ENCODE assay signal across 19 mouse cellular contexts in genomic region chr13:95942587-95942986, GRCm38 (mm10). TPM values are rescaled to one million over a fixed set of nuclear protein-coding genes. Genes with fewer than 3 reads are reported as not detected.
DNase-seq lines count a peak whose midpoint lies in the region; ATAC-seq lines count a peak whose summit lies in the region.
"Had no signal": no experiment of that assay in that cellular context is flagged by ENCODE, and none has a peak within 500 bp of the region (broad histone marks: within the 10 kb centered on the region; RNA-seq: fewer than 3 reads in every experiment).

No protein-coding gene starts in this region.

- no peaks in the 10 kb centered on the region for H3K4me1 ChIP-seq in midbrain, embryonic 14.5 days (ENCODE audit: control insufficient read depth, insufficient read depth, low read length)
- 0 out of 2 replicates have a peak, but pooled peaks cover 3% of the 10 kb centered on the region for H3K4me1 ChIP-seq in midbrain, embryonic 16.5 days (ENCODE audit: control insufficient read depth, insufficient read depth, low read length)
- H3K4me1 ChIP-seq in kidney, embryonic 16.5 days (ENCODE audit: insufficient read depth, low read length), result no peaks in the 10 kb centered on the region
- H3K4me1 ChIP-seq: heart, embryonic 13.5 days had no signal

- peak; percentile 11 for DNase-seq in midbrain, embryonic 14.5 days
- peak; percentile 67 for DNase-seq in 416B (ENCODE audit: low read depth)
- DNase-seq in T-cell, adult 2 months (ENCODE audit: low spot score), result peak; percentile 36
- peak; percentile 48 to 54 for DNase-seq in layer of hippocampus, postnatal 36 days
- DNase-seq in kidney, adult 18-20 months, result no peak
- DNase-seq: cerebellum, postnatal 14 days; heart, postnatal 4 days; left cerebral cortex, postnatal 4 days; lung, adult 18-20 months; retina, postnatal 1 day had no signal

- no peaks in the 10 kb centered on the region for H3K9me3 ChIP-seq in midbrain, embryonic 14.5 days (ENCODE audit: control insufficient read depth, low read length)
- H3K9me3 ChIP-seq in midbrain, embryonic 16.5 days (replicated peaks; ENCODE audit: control insufficient read depth, low read length, poor library complexity, severe bottlenecking), result no peaks in the 10 kb centered on the region
- no peaks in the 10 kb centered on the region for H3K9me3 ChIP-seq in kidney, embryonic 16.5 days (ENCODE audit: low read length)
- H3K9me3 ChIP-seq: G1E; heart, embryonic 13.5 days; midbrain, embryonic 12.5 days had no signal

- no peaks in the 10 kb centered on the region for H3K36me3 ChIP-seq in midbrain, embryonic 14.5 days (ENCODE audit: control insufficient read depth, insufficient read depth, low read length)
- no peaks in the 10 kb centered on the region for H3K36me3 ChIP-seq in midbrain, embryonic 16.5 days (ENCODE audit: control insufficient read depth, insufficient read depth, low read length)
- no peaks in the 10 kb centered on the region for H3K36me3 ChIP-seq in kidney, embryonic 16.5 days (ENCODE audit: insufficient read depth, low read length)
- H3K36me3 ChIP-seq: G1E; heart, embryonic 13.5 days; midbrain, embryonic 12.5 days had no signal

- no peak overlapping the region for H3K4me3 ChIP-seq in midbrain, embryonic 14.5 days (replicated peaks; ENCODE audit: low read depth, low read length)
- no peak overlapping the region for H3K4me3 ChIP-seq in midbrain, embryonic 16.5 days (ENCODE audit: low read depth, low read length)
- H3K4me3 ChIP-seq in kidney, embryonic 16.5 days (ENCODE audit: low read length), result no peak overlapping the region
- H3K4me3 ChIP-seq: heart, embryonic 13.5 days; midbrain, embryonic 12.5 days had no signal

- no peak for ATAC-seq in midbrain, embryonic 14.5 days (ENCODE audit: low FRiP score, low TSS enrichment)
- no peak for ATAC-seq in midbrain, embryonic 16.5 days
- no peak for ATAC-seq in kidney, embryonic 16.5 days (ENCODE audit: low FRiP score, low TSS enrichment)
- ATAC-seq: CD4-positive, CD25-positive, alpha-beta regulatory T cell, adult 4 months; forebrain, embryonic 14.5 days; inflammation-experienced regulatory T-cells, adult 6 months had no signal

- 36% methylated on average over 2 of the region's 2 CpGs for WGBS in midbrain, embryonic 14.5 days
- WGBS in midbrain, embryonic 16.5 days, result 32% methylated on average over 2 of the region's 2 CpGs
- WGBS in kidney, embryonic 16.5 days, result 78% methylated on average over 2 of the region's 2 CpGs

- no peak overlapping the region for H3K9ac ChIP-seq in midbrain, embryonic 14.5 days (replicated peaks; ENCODE audit: low read length)
- H3K9ac ChIP-seq in midbrain, embryonic 16.5 days (ENCODE audit: low read depth, low read length), result no peak overlapping the region
- H3K9ac ChIP-seq in kidney, embryonic 16.5 days (replicated peaks; ENCODE audit: low read length), result no peak overlapping the region
- H3K9ac ChIP-seq: heart, embryonic 13.5 days; midbrain, embryonic 12.5 days had no signal

- H3K27me3 ChIP-seq in midbrain, embryonic 14.5 days (ENCODE audit: control insufficient read depth, insufficient read depth, low read length), result no peaks in the 10 kb centered on the region
- H3K27me3 ChIP-seq in midbrain, embryonic 16.5 days (ENCODE audit: control insufficient read depth, insufficient read depth, low read depth, low read length), result no peaks in the 10 kb centered on the region
- H3K27me3 ChIP-seq in kidney, embryonic 16.5 days (ENCODE audit: insufficient read depth, low read length), result no peaks in the 10 kb centered on the region
- H3K27me3 ChIP-seq: heart, embryonic 13.5 days; midbrain, embryonic 12.5 days had no signal

- H3K27ac ChIP-seq in midbrain, embryonic 14.5 days (replicated peaks; ENCODE audit: low read depth, low read length), result no peak overlapping the region
- H3K27ac ChIP-seq in midbrain, embryonic 16.5 days (ENCODE audit: low read length), result no peak overlapping the region
- H3K27ac ChIP-seq in kidney, embryonic 16.5 days (ENCODE audit: low read length), result no peak overlapping the region
- H3K27ac ChIP-seq: heart, embryonic 13.5 days; kidney, postnatal 0 days; midbrain, embryonic 12.5 days had no signal

- no peak overlapping the region for H3K4me2 ChIP-seq in midbrain, embryonic 14.5 days (ENCODE audit: low read length)
- no peak overlapping the region for H3K4me2 ChIP-seq in midbrain, embryonic 16.5 days (ENCODE audit: low read length)
- H3K4me2 ChIP-seq in kidney, embryonic 16.5 days (replicated peaks; ENCODE audit: low read depth, low read length), result no peak overlapping the region
- H3K4me2 ChIP-seq: heart, embryonic 13.5 days; midbrain, embryonic 12.5 days had no signal

RNA-seq across cellular contexts. Expression of gene Iqgap2, which starts 50.9 kb away (rescaled TPM):
- 2.6 and 4.8 TPM in 2 replicates for polyA plus RNA-seq in midbrain, embryonic 14.5 days (2014; fragmentation: Nextera tagmentation; extraction: Ambion mirVana)
- 3.0 and 3.5 TPM in 2 replicates for polyA plus RNA-seq in midbrain, embryonic 16.5 days (2015; fragmentation: Nextera tagmentation; extraction: Ambion mirVana)
- 10 to 100 TPM; 86.9 to 92.4 TPM for total RNA-seq in layer of hippocampus, postnatal 36 days (2021)
- 10.5 and 11.2 TPM in 2 replicates for polyA plus RNA-seq in kidney, embryonic 16.5 days (2015; fragmentation: Nextera tagmentation; extraction: Ambion mirVana)
